Mouse (Mus musculus): Measurements from ENCODE around the gene Acat1. TPM values are rescaled to one million over a fixed set of nuclear protein-coding genes. Genes with fewer than 3 reads are reported as not detected.

Gene Acat1
- polyA plus RNA-seq (2012; rRNA removed) = 68.6 and 69.0 TPM in 2 replicates

DNA sequence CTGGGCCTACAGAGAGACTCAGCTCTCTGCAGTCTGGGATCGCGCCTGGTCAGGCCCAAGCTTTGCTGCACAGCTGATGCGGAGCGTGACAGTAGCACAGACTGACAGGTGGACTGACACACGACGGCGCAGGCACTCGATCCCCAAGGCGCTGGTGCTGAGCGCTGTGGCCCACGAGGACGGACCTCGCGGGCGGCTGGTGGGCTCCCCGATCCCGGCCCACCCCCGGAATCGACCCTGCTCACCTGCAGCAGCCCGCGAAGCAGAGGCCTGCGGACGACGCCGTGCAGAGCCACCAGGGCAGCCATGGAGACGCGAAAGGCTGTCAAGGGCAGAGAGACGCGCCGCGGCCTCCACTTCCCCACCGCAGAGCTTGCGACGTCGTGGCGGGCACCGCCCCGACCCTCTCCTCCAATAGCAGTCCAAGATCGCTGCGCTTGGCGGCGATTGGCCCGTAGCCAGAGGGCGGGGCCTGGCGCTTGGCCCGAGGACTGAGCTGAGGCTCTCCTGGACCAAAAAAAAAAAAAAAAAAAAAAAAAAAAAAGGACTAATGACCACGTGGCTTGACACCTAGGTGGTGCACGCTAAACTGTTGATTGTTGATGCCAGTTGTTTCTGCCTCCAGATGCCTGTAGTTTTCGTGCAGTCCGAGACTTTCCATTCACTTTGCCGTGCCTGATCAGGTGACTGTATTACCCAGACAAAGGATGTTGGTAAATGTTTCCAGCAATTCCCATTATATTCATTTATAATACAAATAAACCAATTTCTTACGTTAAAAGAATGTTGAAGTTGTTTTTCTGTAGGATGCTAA lies at the start of gene Acat1:
TSS of gene Acat1 (minus strand) at position 415 of the 814 bp plus-strand sequence.
- no peaks in the 10 kb centered on the region; the same call in 1 of the 2 replicates for H3K4me1 ChIP-seq (ENCODE audit: control insufficient read depth, insufficient read depth, low read length)
- peak; percentile 78 for TF ChIP-seq POLR2A (IDR thresholded peaks at IDR 0.05; ENCODE audit: extremely low read depth, insufficient read depth, low read length)
- no peak for TF ChIP-seq CTCF (IDR thresholded peaks at IDR 0.05; ENCODE audit: extremely low read depth, insufficient read depth, low read length)
- peak within 1 kb of the TSS; percentile 53 for H3K27ac ChIP-seq (ENCODE audit: insufficient read depth, low read length)
- H3K4me3 ChIP-seq (ENCODE audit: insufficient read depth, low read length) = peak within 1 kb of the TSS; percentile 77

- no peaks in the 10 kb centered on the region for H3K4me1 ChIP-seq (ENCODE audit: control insufficient read depth, insufficient read depth, low read length)
- TF ChIP-seq CTCF (IDR thresholded peaks at IDR 0.05; ENCODE audit: extremely low read depth, insufficient read depth, low read length) = no peak
- no peak for TF ChIP-seq POLR2A (IDR thresholded peaks at IDR 0.05; ENCODE audit: extremely low read depth, insufficient read depth, low read length)
- H3K27ac ChIP-seq (ENCODE audit: insufficient read depth, low read length) = no peak overlapping the region
- no peak overlapping the region for H3K4me3 ChIP-seq (ENCODE audit: insufficient read depth, low read length)
These were observed 24.6 kb upstream of the Acat1 start for GRCm38 (mm10) chr9:53634796-53635195.

DNA sequence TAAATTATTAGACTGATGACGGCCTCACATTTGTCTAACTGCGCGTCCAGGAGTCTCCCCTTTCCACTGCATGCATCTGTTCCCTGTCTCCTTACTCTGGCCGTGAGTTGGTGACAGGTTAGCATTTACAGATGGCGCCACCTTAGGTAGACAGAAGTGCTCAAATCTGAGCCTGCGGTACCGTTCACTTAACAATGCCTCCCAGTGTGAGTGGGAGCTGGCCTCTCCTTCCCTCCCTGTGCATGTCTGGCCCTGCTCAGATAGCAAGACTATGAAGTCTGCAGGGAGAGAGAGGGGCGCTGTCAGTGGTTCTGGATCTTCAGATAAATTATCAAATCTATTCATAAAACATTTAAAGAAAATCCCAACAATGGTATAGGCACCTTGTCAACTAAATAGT lies 5.1 kb upstream of the Acat1 start:
- no peak overlapping the region for H3K4me3 ChIP-seq (ENCODE audit: insufficient read depth, low read length)
- TF ChIP-seq CTCF (IDR thresholded peaks at IDR 0.05; ENCODE audit: extremely low read depth, insufficient read depth, low read length) = no peak
- no peak for TF ChIP-seq POLR2A (IDR thresholded peaks at IDR 0.05; ENCODE audit: extremely low read depth, insufficient read depth, low read length)

GRCm38 (mm10) chr9:53614286-53614685 lies 4.1 kb upstream of the Acat1 start:
- no peak for TF ChIP-seq POLR2A (IDR thresholded peaks at IDR 0.05; ENCODE audit: extremely low read depth, insufficient read depth, low read length)
- TF ChIP-seq CTCF (IDR thresholded peaks at IDR 0.05; ENCODE audit: extremely low read depth, insufficient read depth, low read length) = no peak
- no peaks in the 10 kb centered on the region for H3K4me1 ChIP-seq (ENCODE audit: control insufficient read depth, insufficient read depth, low read length)
- no peak overlapping the region for H3K27ac ChIP-seq (ENCODE audit: insufficient read depth, low read length)
- H3K4me3 ChIP-seq (ENCODE audit: insufficient read depth, low read length) = no peak overlapping the region

More for the DNA sequence above, 5.1 kb upstream of the Acat1 start:
- no peak overlapping the region for H3K27ac ChIP-seq (ENCODE audit: insufficient read depth, low read length)
- no peaks in the 10 kb centered on the region for H3K4me1 ChIP-seq (ENCODE audit: control insufficient read depth, insufficient read depth, low read length)

- H3K4me1 ChIP-seq (ENCODE audit: control insufficient read depth, insufficient read depth, low read length) = no peaks in the 10 kb centered on the region; the same call in 1 of the 2 replicates
- H3K27ac ChIP-seq (ENCODE audit: insufficient read depth, low read length) = peak overlapping the region; percentile 53; the same call in 1 of the 2 replicates
- H3K4me3 ChIP-seq (ENCODE audit: insufficient read depth, low read length) = peak overlapping the region; percentile 77
- TF ChIP-seq POLR2A (IDR thresholded peaks at IDR 0.05; ENCODE audit: extremely low read depth, insufficient read depth, low read length) (no peak), CTCF (IDR thresholded peaks at IDR 0.05; ENCODE audit: extremely low read depth, insufficient read depth, low read length) (no peak)
These were observed 745 bp downstream of the Acat1 start for GRCm38 (mm10) chr9:53609306-53609967.

- Histone ChIP-seq H3K27ac (ENCODE audit: insufficient read depth, low read length) (no peak overlapping the region), H3K4me3 (ENCODE audit: insufficient read depth, low read length) (no peak overlapping the region), H3K4me1 (ENCODE audit: control insufficient read depth, insufficient read depth, low read length) (peaks cover 4% of the 10 kb centered on the region)
- TF ChIP-seq CTCF (IDR thresholded peaks at IDR 0.05; ENCODE audit: extremely low read depth, insufficient read depth, low read length) (no peak), POLR2A (IDR thresholded peaks at IDR 0.05; ENCODE audit: extremely low read depth, insufficient read depth, low read length) (no peak)
These were observed 2.4 kb downstream of the Acat1 start for GRCm38 (mm10) chr9:53607816-53608215.

GRCm38 (mm10) chr9:53607192-53607591 lies 3.0 kb downstream of the Acat1 start:
- peaks cover 4% of the 10 kb centered on the region for H3K4me1 ChIP-seq (ENCODE audit: control insufficient read depth, insufficient read depth, low read length)
- no peak for TF ChIP-seq CTCF (IDR thresholded peaks at IDR 0.05; ENCODE audit: extremely low read depth, insufficient read depth, low read length)
- TF ChIP-seq POLR2A (IDR thresholded peaks at IDR 0.05; ENCODE audit: extremely low read depth, insufficient read depth, low read length) = no peak
- H3K4me3 ChIP-seq (ENCODE audit: insufficient read depth, low read length) = no peak overlapping the region
- H3K27ac ChIP-seq (ENCODE audit: insufficient read depth, low read length) = no peak overlapping the region

DNA sequence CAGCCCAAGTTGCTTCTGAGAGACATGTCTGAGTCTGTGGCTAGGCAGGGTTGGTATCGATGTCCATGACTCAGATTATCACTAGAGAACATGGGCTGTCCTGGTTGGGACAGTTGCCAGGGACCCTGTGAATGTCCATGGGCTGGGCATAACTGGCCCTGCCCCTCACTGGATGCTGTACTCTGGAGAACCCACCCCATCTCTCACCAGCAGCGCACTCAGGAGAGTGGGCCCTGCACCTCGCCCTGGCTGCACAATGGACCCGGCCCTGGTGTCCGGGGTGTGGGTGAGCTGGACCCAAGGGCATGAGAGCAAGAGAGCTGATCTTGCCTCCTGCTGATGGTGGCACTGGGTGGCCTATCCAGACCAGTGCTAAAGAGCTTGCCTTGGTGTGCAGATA lies 5.2 kb downstream of the Acat1 start:
- Histone ChIP-seq H3K27ac (ENCODE audit: insufficient read depth, low read length) (no peak overlapping the region), H3K4me1 (ENCODE audit: control insufficient read depth, insufficient read depth, low read length) (peaks cover 5% of the 10 kb centered on the region)
- TF ChIP-seq POLR2A (IDR thresholded peaks at IDR 0.05; ENCODE audit: extremely low read depth, insufficient read depth, low read length) (no peak), CTCF (IDR thresholded peaks at IDR 0.05; ENCODE audit: extremely low read depth, insufficient read depth, low read length) (no peak)

DNA sequence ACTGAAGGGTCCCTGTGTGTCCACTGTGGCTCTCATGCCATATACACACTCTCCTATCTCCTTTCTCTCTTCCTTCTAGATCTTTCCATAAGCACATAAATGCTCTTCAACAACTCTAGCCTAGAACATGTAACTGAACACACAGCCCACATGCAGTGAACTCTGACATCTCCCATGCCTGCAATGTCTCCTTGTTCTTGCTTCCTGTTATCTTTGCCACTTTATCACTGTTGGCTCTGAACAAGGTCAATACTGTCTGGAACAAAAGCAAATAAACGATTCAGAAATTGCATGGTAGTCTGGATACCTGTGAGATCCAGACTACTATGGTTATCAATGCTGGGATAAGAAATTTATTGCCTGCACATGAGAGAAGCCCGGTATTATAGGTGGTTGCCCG lies 6.3 kb downstream of the Acat1 start:
- TF ChIP-seq POLR2A (IDR thresholded peaks at IDR 0.05; ENCODE audit: extremely low read depth, insufficient read depth, low read length) (no peak), CTCF (IDR thresholded peaks at IDR 0.05; ENCODE audit: extremely low read depth, insufficient read depth, low read length) (no peak)
- no peak overlapping the region for H3K4me3 ChIP-seq (ENCODE audit: insufficient read depth, low read length)
- peaks cover 5% of the 10 kb centered on the region for H3K4me1 ChIP-seq (ENCODE audit: control insufficient read depth, insufficient read depth, low read length)
- H3K27ac ChIP-seq (ENCODE audit: insufficient read depth, low read length) = no peak overlapping the region

More for the DNA sequence above, 5.2 kb downstream of the Acat1 start:
- H3K4me3 ChIP-seq (ENCODE audit: insufficient read depth, low read length) = no peak overlapping the region

Measured in cortical plate, adult 2 months (tissue).